Mouse (Mus musculus): Measurements from ENCODE around the gene Rdh5.

- TF ChIP-seq CTCF (conservative IDR thresholded peaks at IDR 0.05; ENCODE audit: low read length) = no peak
- TF ChIP-seq NANOG (IDR thresholded peaks at IDR 0.05; ENCODE audit: borderline replicate concordance, low read length) = no peak
- no peak for TF ChIP-seq POU5F1 (IDR thresholded peaks at IDR 0.05; ENCODE audit: borderline replicate concordance, low read length)
These were observed 21.3 kb downstream of the Rdh5 start for GRCm38 (mm10) chr10:128901409-128901808.

Measured in E14TG2a.4 (cell line).